Mouse (Mus musculus) cerebellum, postnatal 4 days (tissue): ENCODE results near the gene Chst14.

Experiments used
- DNase-seq, 2 experiments: peaks; one replicate each; pipeline ENCODE4 v3.0.0; 2022; ENCODE audit warnings: low spot score in 2 of 2, mixed read lengths in 1 of 2

Gene Chst14

DNA sequence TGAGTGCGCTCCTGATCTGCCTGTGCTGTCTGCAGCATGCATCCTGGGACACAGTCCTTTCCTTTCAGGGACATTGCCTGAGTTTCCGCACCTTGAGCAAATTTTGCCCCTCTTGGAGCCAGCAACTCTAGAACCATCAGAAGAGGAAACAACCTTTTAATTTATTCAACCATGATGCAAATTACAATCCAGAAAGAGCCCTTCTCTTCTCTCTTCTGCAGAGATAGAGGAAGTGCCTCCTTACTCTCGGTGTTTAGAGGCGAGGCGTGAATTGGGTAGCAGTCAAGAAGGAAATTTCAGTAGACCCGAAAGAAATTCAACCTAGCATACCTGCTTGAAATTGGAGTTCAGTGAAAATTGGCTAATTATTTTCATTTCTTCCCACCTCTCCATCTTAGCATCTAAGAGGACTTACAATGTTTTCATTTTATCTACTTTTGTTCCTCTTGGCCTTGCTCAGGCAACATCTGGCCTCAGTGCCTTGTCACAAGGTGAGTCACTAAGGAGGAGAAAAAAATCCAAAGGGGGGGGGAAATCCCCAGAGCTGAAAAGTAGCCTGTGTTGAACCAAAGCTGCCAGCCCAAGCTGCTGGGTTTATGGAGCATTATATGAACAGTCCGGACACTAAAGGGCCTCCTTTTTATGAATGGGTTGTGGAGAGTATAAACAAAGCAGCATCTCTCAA is 20.7 kb upstream of the Chst14 start:
- no peak for DNase-seq

GRCm38 (mm10) chr2:118906118-118906492 is 20.2 kb upstream of the Chst14 start:
- no peak for DNase-seq

DNA sequence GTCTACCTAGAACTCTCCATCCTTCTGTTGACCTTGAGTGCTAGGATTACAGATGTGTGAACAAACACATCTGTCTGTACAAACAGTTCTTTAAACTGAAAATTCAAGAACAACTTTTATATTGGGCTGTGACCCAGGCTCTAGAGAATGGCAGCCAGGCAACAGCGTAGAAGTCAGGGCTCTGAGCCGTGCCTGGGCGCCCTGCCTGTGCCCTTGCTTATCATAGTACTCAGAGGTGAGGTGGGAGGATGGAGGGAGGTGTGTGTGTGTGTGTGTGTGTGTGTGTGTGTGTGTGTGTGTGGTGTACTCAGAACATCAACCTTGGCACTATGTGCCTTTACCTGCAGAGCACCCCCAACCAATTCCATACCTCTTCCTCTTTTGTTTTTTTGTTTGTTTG is 18.5 kb upstream of the Chst14 start:
- DNase-seq, result no peak

- DNase-seq, result no peak
These were observed 17.1 kb upstream of the Chst14 start for GRCm38 (mm10) chr2:118909151-118909550.

DNA sequence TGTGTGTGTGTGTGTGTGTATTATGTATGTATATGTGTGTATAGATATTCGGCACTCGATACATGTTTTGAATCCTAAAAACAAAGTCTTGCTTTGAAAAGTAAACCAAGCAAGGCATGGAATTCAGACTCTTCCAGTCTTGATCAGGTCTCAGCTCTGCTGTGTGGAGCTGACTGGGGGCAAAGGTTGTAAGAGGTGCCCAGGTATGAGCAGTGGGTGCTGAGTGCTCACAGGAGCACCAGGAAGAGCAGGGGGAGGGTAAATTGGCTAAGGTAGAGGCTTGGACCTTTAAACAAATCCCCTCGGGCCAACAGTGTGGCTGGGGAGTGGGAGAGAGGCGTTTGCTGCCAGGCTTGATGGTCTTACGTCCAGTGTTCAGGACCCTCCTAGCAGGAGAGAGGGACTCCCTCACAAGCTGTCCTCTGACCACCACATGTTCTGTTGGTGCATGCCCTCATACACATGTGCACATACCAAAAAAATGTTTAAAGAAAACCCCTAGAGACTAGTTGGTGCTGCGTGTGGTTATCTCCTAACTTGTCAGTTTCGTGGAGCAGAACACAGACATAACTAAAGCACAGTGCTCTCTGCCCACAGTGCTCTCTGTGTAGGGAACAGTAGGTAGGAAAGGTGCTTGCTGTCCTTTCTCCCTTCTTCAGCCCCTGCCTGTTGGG is 15.6 kb upstream of the Chst14 start:
- no peak for DNase-seq

- DNase-seq, result no peak
These were observed 13.6 kb upstream of the Chst14 start for GRCm38 (mm10) chr2:118912706-118913105.

DNA sequence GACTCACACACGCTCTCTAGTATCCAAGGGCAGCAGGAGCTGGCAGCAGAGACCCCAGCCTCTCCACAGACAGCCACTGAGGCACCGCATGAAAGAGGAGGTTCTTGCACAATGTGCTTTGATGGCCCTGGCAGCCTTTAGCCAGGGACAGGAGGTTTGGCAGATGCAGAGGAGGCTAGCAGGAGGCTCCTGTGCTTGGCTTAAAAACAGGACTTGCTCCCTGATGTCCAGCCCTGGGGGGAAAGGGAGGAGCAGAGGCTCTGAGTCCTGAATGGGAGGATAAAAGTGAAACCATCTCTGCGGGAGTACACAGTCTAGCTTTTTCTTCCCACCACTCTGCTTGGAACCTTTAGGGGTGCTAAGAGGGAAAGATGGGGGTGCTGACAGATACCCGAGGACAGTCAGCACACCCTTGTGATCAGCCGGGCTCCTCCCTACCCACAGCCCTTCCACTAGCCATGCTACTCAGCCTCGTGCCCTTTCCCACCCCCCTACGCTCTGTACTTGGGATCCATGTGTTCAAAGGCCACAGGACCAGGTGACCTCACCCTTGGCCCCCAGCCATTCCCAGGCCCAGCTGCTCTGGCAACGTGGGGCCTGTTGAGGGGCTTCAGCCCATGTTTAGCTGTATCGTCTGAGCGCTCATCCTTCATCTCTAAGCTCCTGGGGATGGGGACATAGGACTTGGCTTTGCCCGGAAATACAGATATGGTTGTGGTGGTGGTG is 12.6 kb upstream of the Chst14 start:
- DNase-seq, result peak in 1 of 2 experiments; percentile 42

- DNase-seq, result no peak
These were observed 11.6 kb upstream of the Chst14 start for GRCm38 (mm10) chr2:118914685-118915084.

DNA sequence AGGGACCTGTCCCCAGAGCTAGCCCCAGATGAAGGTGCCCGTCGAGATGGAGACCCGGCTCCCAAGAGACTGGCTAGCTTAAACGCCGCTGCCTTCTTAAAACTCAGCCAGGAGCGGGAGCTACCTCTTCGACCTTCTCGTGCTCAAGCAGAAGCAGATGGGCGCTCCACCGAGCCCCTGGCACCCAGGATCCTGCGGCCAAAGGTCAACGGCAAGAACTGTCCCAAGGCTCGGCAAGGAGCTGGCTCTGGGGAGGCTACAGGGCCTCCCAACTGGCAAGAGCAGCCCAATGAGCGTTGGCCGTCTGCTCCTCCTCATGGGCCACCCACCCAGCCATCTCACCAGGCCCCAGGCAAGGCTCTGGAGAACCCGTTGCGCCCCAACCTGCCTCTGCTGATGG is 9.9 kb upstream of the Chst14 start:
- no peak for DNase-seq

GRCm38 (mm10) chr2:118918543-118918942 is 7.8 kb upstream of the Chst14 start:
- DNase-seq, result no peak

DNA sequence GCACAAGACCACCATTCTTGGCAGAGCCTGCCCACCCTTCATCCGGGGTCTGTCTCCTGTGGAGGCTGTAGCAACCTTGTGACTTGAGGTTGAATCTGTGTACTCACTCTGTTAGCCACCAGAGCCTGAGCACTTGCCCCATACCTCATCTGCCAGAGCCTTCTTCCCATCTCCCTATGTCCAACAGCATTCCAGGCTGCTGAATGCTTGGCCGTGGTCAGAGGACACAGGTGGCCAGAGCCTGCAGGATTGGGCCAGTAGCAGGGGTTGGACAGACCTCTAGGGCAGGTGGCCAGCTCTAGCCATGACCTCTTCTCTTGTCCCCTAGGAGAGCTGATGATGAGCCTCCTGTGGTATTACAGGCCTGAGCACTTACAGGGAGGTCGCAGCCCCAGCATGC is 5.9 kb upstream of the Chst14 start:
- DNase-seq, result no peak

GRCm38 (mm10) chr2:118925952-118926351 is 344 bp upstream of the Chst14 start:
- DNase-seq, result no peak

- no peak for DNase-seq
These were observed 873 bp downstream of the Chst14 start for GRCm38 (mm10) chr2:118926998-118927739.

DNA sequence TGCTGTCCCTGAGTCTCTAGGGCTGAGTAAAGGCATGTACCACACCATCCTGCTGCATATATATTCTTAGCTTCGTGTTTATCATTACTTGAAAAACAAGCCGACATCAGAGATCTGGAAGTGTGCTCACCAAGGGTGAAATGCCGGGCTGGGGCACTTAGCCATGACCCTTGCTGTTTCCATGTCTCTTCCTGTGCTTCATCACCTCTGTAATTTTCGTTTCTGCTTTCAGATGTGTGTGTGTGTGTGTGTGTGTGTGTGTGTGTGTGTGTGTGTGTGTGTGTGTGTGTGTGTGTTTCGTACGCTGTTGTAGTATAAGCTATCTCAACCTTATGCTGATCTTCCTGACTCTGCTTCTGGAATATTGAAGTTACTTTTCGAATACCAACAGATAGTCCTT is 15.0 kb downstream of the Chst14 start:
- no peak for DNase-seq

DNA sequence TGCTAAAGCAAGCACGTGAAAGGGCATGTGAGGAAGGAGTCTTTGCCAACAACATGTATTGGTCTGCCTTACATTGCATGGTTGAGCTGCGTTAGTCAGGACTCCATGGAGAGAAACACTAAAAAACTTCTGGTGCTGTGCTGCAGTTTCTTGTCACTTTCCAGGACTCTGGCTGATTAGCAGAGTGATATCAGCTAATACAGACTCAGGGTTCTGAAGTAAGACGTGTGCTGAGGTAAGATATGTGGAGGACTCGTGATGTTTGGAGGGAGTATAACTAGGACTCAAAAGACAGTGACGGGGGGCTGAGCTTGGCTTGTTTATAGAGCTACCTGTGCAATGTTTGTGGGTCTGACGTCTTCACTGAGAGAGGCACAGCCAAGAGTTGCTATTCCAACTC is 16.9 kb downstream of the Chst14 start:
- no peak for DNase-seq

DNA sequence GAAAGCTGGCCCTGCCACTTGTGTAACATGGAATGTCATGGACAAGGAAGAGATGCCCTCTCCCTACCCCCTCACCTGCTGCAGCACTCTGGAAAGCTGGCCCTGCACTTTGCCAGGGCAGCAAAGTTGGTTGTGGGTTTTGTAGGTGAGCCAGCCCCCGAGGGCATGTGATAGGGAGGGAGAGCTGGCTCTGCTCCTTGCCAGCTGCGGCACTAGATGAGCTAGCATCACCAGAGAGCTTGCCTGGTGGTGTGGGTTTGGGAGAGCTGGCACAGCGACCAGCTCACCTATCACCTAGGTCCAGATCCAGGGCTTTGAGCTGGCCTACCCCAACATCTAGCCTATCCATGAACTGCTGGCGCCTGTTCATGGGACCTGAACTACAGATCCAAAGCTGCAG is 22.5 kb downstream of the Chst14 start:
- no peak for DNase-seq

GRCm38 (mm10) chr2:118949699-118950098 is 23.4 kb downstream of the Chst14 start:
- no peak for DNase-seq

GRCm38 (mm10) chr2:118956497-118956896 is 30.2 kb downstream of the Chst14 start:
- no peak for DNase-seq

GRCm38 (mm10) chr2:118959644-118960043 is 33.3 kb downstream of the Chst14 start:
- no peak for DNase-seq

- no peak for DNase-seq
These were observed 34.1 kb downstream of the Chst14 start for GRCm38 (mm10) chr2:118960413-118960812.

GRCm38 (mm10) chr2:118961546-118961945 is 35.2 kb downstream of the Chst14 start:
- DNase-seq, result no peak

- DNase-seq, result no peak
These were observed 36.8 kb downstream of the Chst14 start for GRCm38 (mm10) chr2:118963007-118963675.
